Mouse (Mus musculus): Measurements from ENCODE around the gene Pced1b. TPM values are rescaled to one million over a fixed set of nuclear protein-coding genes. Genes with fewer than 3 reads are reported as not detected.

The Pced1b gene
- total and polyA plus RNA-seq, 3 experiments, result 6.6 to 36.5 TPM; not detected in 1

DNA sequence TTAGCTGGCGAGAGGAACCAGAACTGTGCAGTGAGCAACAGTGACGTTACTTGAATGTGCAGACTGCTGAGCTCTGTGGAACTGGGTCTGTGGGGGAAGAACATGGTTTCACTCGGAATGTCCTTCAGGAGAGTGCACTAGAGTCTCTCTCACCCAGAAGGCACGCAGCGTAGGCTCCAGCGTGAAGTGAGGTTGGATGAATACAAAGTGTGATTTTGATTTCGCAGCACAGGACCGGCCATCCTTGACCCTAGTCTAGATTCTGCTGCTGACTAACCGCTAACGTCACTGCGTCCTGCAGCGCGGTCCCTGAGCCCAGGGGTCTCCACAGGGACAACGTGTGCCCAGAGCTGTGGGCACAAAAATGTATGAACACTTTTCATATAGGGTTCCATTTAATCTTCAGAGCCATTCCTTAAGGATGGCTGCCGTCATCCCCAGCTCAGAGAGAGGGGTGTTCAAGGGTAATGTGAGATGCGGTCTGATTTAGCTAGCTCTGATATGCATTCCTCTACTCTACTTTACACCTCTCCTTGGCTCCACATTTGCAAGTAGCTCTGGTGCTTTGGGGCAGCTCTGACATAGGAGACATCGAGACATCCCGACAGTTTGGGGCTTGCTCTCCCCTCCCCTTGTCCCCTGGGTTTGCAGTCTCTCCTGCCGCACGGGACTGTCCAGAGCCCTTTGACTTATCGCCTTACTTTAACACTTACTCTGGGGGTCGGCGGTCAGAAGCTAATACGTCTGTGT is 101.8 kb downstream of the Pced1b start:
- TF ChIP-seq SMC3 (IDR thresholded peaks at IDR 0.05; ENCODE audit: low read depth, low read length) (no peak), NRF1 (IDR thresholded peaks at IDR 0.05; ENCODE audit: insufficient read depth, low read depth, low read length, poor library complexity, severe bottlenecking) (no peak), SIN3A (IDR thresholded peaks at IDR 0.05; ENCODE audit: low read length) (no peak), MYB (IDR thresholded peaks at IDR 0.05; ENCODE audit: low read depth, low read length) (no peak), MXI1 (IDR thresholded peaks at IDR 0.05; ENCODE audit: low read depth, low read length) (no peak), POLR2AphosphoS2 (IDR thresholded peaks at IDR 0.05; ENCODE audit: low read length) (no peak), POLR2A (IDR thresholded peaks at IDR 0.05; ENCODE audit: control insufficient read depth in 1 of 2, insufficient read depth in 1 of 2, low read depth in 1 of 2, low read length in 2 of 2, poor library complexity in 1 of 2) (no peak), MAFK (IDR thresholded peaks at IDR 0.05; ENCODE audit: borderline replicate concordance, low read depth, low read length) (no peak)
- no peaks in the 10 kb centered on the region for H3K79me2 ChIP-seq (ENCODE audit: control insufficient read depth, insufficient read depth, low read length, poor library complexity)
- peaks cover 15 to 34% of the 10 kb centered on the region in 2 experiments for H3K4me1 ChIP-seq (ENCODE audit: control insufficient read depth in 1 of 2, insufficient read depth in 2 of 2, low read length in 2 of 2)
- no peak overlapping the region for H3K4me3 ChIP-seq (ENCODE audit: control insufficient read depth in 1 of 2, insufficient read depth in 1 of 2, low read depth in 2 of 2, low read length in 2 of 2)
- H3K27ac ChIP-seq (ENCODE audit: control insufficient read depth, low read depth, low read length), result no peak overlapping the region
- H3K9me3 ChIP-seq (replicated peaks; ENCODE audit: insufficient read depth, low read length), result no peaks in the 10 kb centered on the region
- peaks cover 0 to 28% of the 10 kb centered on the region in 2 experiments; a peak in 2 of 4 replicates for H3K36me3 ChIP-seq (ENCODE audit: control insufficient read depth in 1 of 2, insufficient read depth in 2 of 2, low read length in 2 of 2)
- no peaks in the 10 kb centered on the region for H3K27me3 ChIP-seq (ENCODE audit: control insufficient read depth in 1 of 2, insufficient read depth in 2 of 2, low read length in 2 of 2)
- H3K9ac ChIP-seq (ENCODE audit: control insufficient read depth, low read depth, low read length, poor library complexity, severe bottlenecking), result no peak overlapping the region
- no peak for DNase-seq (ENCODE audit: low read depth, low spot score)

DNA sequence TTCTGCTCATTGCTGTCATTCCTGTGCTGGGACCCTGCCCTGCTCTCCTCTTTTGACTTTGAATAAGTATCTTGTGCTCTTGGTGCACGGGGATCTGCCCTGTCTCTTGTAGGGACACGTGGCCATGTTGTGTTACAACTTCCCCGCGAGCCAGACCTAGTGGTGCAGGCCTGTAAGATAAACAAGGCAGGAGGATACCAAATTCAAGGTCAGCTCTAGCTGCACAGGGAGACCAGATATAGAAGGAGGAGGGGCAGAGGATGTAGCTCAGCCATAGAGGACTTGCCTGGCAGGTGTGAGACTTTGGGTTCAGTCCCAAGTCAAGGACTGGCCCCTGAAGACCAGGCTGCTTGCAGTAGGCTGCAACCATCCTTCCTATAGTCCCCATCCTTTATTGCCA is 103.6 kb downstream of the Pced1b start:
- peaks cover 17 to 24% of the 10 kb centered on the region in 2 experiments for H3K4me1 ChIP-seq (ENCODE audit: control insufficient read depth in 1 of 2, insufficient read depth in 2 of 2, low read length in 2 of 2)
- no peaks in the 10 kb centered on the region for H3K27me3 ChIP-seq (ENCODE audit: control insufficient read depth in 1 of 2, insufficient read depth in 2 of 2, low read length in 2 of 2)
- no peaks in the 10 kb centered on the region for H3K9me3 ChIP-seq (replicated peaks; ENCODE audit: insufficient read depth, low read length)
- TF ChIP-seq ZKSCAN1 (IDR thresholded peaks at IDR 0.05; ENCODE audit: low read depth, low read length), result no peak
- no peak for TF ChIP-seq CTCF (IDR thresholded peaks at IDR 0.05 in 2 of 3, conservative IDR thresholded peaks at IDR 0.05 in 1 of 3; ENCODE audit: control insufficient read depth in 1 of 3, insufficient read depth in 1 of 3, low read depth in 2 of 3, low read length in 3 of 3, poor library complexity in 1 of 3, severe bottlenecking in 1 of 3)
- peak; percentile 83 for TF ChIP-seq USF1 (IDR thresholded peaks at IDR 0.05; ENCODE audit: low read depth, low read length)
- TF ChIP-seq EP300 (IDR thresholded peaks at IDR 0.05; ENCODE audit: low read depth in 1 of 2, low read length in 2 of 2), result peak in 1 of 2 experiments; percentile 46; a peak in 1 of 4 replicates
- peak; percentile 66; the same call in 1 of the 2 replicates for TF ChIP-seq CHD1 (IDR thresholded peaks at IDR 0.05; ENCODE audit: low read depth, low read length)
- peak; percentile 41; the same call in 1 of the 2 replicates for TF ChIP-seq SIN3A (IDR thresholded peaks at IDR 0.05; ENCODE audit: low read length)
- TF ChIP-seq POLR2A (IDR thresholded peaks at IDR 0.05; ENCODE audit: control insufficient read depth in 1 of 2, insufficient read depth in 1 of 2, low read depth in 1 of 2, low read length in 2 of 2, poor library complexity in 1 of 2), result no peak; a peak in 1 of 4 replicates
- 0 out of 2 replicates have a peak, but pooled peaks have one; percentile 35 for TF ChIP-seq HCFC1 (IDR thresholded peaks at IDR 0.05; ENCODE audit: low read depth, low read length)
- TF ChIP-seq TCF12 (IDR thresholded peaks at IDR 0.05; ENCODE audit: low read depth, low read length), result peak; percentile 42; the same call in 1 of the 2 replicates
- no peak for TF ChIP-seq KAT2A (conservative IDR thresholded peaks at IDR 0.05; ENCODE audit: low read depth, low read length)
- TF ChIP-seq MYC (IDR thresholded peaks at IDR 0.05; ENCODE audit: low read depth, low read length), result peak; percentile 23; the same call in 1 of the 2 replicates
- TF ChIP-seq MAX (IDR thresholded peaks at IDR 0.05; ENCODE audit: low read length), result peak; percentile 80
- no peak for TF ChIP-seq MEF2A (IDR thresholded peaks at IDR 0.05; ENCODE audit: extremely low read depth, insufficient replicate concordance, low read depth, low read length, poor library complexity, severe bottlenecking)
- TF ChIP-seq MAFK (IDR thresholded peaks at IDR 0.05; ENCODE audit: borderline replicate concordance, low read depth, low read length), result no peak
- no peak overlapping the region for H3K4me3 ChIP-seq (ENCODE audit: control insufficient read depth in 1 of 2, insufficient read depth in 1 of 2, low read depth in 2 of 2, low read length in 2 of 2)
- H3K9ac ChIP-seq (ENCODE audit: control insufficient read depth, low read depth, low read length, poor library complexity, severe bottlenecking), result no peak overlapping the region
- peak overlapping the region; percentile 73 for H3K27ac ChIP-seq (ENCODE audit: control insufficient read depth, low read depth, low read length)
- DNase-seq (ENCODE audit: low read depth, low spot score), result peak; percentile 76
- H3K36me3 ChIP-seq (ENCODE audit: control insufficient read depth in 1 of 2, insufficient read depth in 2 of 2, low read length in 2 of 2), result peaks cover 0 to 25% of the 10 kb centered on the region in 2 experiments; a peak in 2 of 4 replicates
- H3K79me2 ChIP-seq (ENCODE audit: control insufficient read depth, insufficient read depth, low read length, poor library complexity), result no peaks in the 10 kb centered on the region
